Mouse (Mus musculus) MEL (cell line): ENCODE measurements around the gene Cabp4. TPM values are rescaled to one million over a fixed set of nuclear protein-coding genes. Genes with fewer than 3 reads are reported as not detected.

Experiments
- DNase-seq: peaks from one replicate; pipeline ENCODE4 v3.0.0; 2011; ENCODE audit warnings: low read depth, low spot score
- H3K27ac ChIP-seq: 2 replicates; pipeline ENCODE4 v1.5.1; 2012; ENCODE audit warnings: low read depth, mild to moderate bottlenecking, control low read depth, low read length, moderate library complexity; ENCODE audit not compliant: control insufficient read depth
- H3K27me3 ChIP-seq, 2 experiments: fragments of 150-350 bp in 1 of 2; sonication (generic) in 1 of 2; 2 replicates each; pipeline ENCODE4 v1.6.1; 2012; ENCODE audit warnings: low read length in 2 of 2, mild to moderate bottlenecking in 2 of 2, improper control_type of control experiment in 1 of 2, moderate library complexity in 1 of 2; ENCODE audit not compliant: insufficient read depth in 2 of 2, control insufficient read depth in 1 of 2
- H3K36me3 ChIP-seq, 2 experiments: 2 replicates each; pipeline ENCODE4 v1.6.1; 2012 to 2014; ENCODE audit warnings: low read length in 2 of 2, improper control_type of control experiment in 1 of 2, inconsistent platforms in 1 of 2, mild to moderate bottlenecking in 1 of 2; ENCODE audit not compliant: insufficient read depth in 2 of 2, control insufficient read depth in 1 of 2
- H3K4me1 ChIP-seq, 2 experiments: fragments of 150-350 bp in 1 of 2; sonication (generic) in 1 of 2; 2 replicates each; pipeline ENCODE4 v1.6.1; 2012; ENCODE audit warnings: low read length in 2 of 2, improper control_type of control experiment in 1 of 2, mild to moderate bottlenecking in 1 of 2; ENCODE audit not compliant: insufficient read depth in 2 of 2, control insufficient read depth in 1 of 2
- H3K4me3 ChIP-seq, 2 experiments: fragments of 150-350 bp in 1 of 2; sonication (generic) in 1 of 2; 2 replicates each; pipeline ENCODE4 v1.5.1; 2012; ENCODE audit warnings: low read depth in 2 of 2, low read length in 2 of 2, mild to moderate bottlenecking in 2 of 2, moderate library complexity in 2 of 2, control low read depth in 1 of 2, improper control_type of control experiment in 1 of 2; ENCODE audit not compliant: control insufficient read depth in 1 of 2, insufficient read depth in 1 of 2
- H3K79me2 ChIP-seq: 2 replicates; pipeline ENCODE4 v1.6.1; 2012; ENCODE audit warnings: mild to moderate bottlenecking, low read length, moderate library complexity; ENCODE audit not compliant: control insufficient read depth, poor library complexity, insufficient read depth
- H3K9ac ChIP-seq: 2 replicates; pipeline ENCODE4 v1.6.1; 2012; ENCODE audit warnings: low read depth, mild to moderate bottlenecking, control low read depth, low read length, moderate library complexity; ENCODE audit not compliant: control insufficient read depth, poor library complexity, severe bottlenecking
- H3K9me3 ChIP-seq: fragments of 150-350 bp; sonication (generic); replicated peaks from 2 replicates; pipeline ENCODE4 v1.6.1; 2012; ENCODE audit warnings: mild to moderate bottlenecking, low read length, improper control_type of control experiment, moderate library complexity; ENCODE audit not compliant: insufficient read depth
- BHLHE40 ChIP-seq: IDR thresholded peaks from 2 replicates; pipeline ENCODE4 v1.6.1; 2012; ENCODE audit warnings: low read depth, mild to moderate bottlenecking, inconsistent platforms, low read length, improper control_type of control experiment, borderline replicate concordance
- CHD2 ChIP-seq: IDR thresholded peaks from 2 replicates; pipeline ENCODE4 v1.6.1; 2011; ENCODE audit warnings: low read length, improper control_type of control experiment
- E2F4 ChIP-seq: IDR thresholded peaks from 2 replicates; pipeline ENCODE4 v1.6.1; 2011; ENCODE audit warnings: low read depth, low read length, improper control_type of control experiment, borderline replicate concordance
- ELF1 ChIP-seq: IDR thresholded peaks from 2 replicates; pipeline ENCODE4 v1.6.1; 2014; ENCODE audit warnings: low read depth, mild to moderate bottlenecking, inconsistent platforms, low read length, improper control_type of control experiment, moderate library complexity
- EP300 ChIP-seq, 2 experiments: IDR thresholded peaks; 2 replicates each; pipeline ENCODE4 v1.6.1; 2011; ENCODE audit warnings: improper control_type of control experiment in 2 of 2, low read length in 2 of 2, low read depth in 1 of 2, mild to moderate bottlenecking in 1 of 2
- ETS1 ChIP-seq: IDR thresholded peaks from 2 replicates; pipeline ENCODE4 v1.6.1; 2012; ENCODE audit warnings: low read depth, mild to moderate bottlenecking, inconsistent platforms, low read length, improper control_type of control experiment, moderate library complexity
- HCFC1 ChIP-seq: IDR thresholded peaks from 2 replicates; pipeline ENCODE4 v1.6.1; 2012; ENCODE audit warnings: low read depth, mild to moderate bottlenecking, inconsistent platforms, low read length, improper control_type of control experiment, moderate library complexity
- JUND ChIP-seq: IDR thresholded peaks from 2 replicates; pipeline ENCODE4 v1.6.1; 2011; ENCODE audit warnings: low read depth, mild to moderate bottlenecking, improper control_type of control experiment, low read length
- KAT2A ChIP-seq: conservative IDR thresholded peaks from 2 replicates; pipeline ENCODE4 v1.6.1; 2012; ENCODE audit warnings: low read depth, low read length, improper control_type of control experiment, inconsistent platforms
- MAFK ChIP-seq: IDR thresholded peaks from 2 replicates; pipeline ENCODE4 v1.6.1; 2011; ENCODE audit warnings: low read depth, mild to moderate bottlenecking, low read length, improper control_type of control experiment, borderline replicate concordance
- MAX ChIP-seq: IDR thresholded peaks from 2 replicates; pipeline ENCODE4 v1.6.1; 2011; ENCODE audit warnings: low read length, improper control_type of control experiment
- MXI1 ChIP-seq: IDR thresholded peaks from 2 replicates; pipeline ENCODE4 v1.6.1; 2011; ENCODE audit warnings: mild to moderate bottlenecking, low read depth, low read length, improper control_type of control experiment
- MYB ChIP-seq: IDR thresholded peaks from 2 replicates; pipeline ENCODE4 v1.6.1; 2011; ENCODE audit warnings: mild to moderate bottlenecking, low read depth, low read length, improper control_type of control experiment
- NELFE ChIP-seq: IDR thresholded peaks from 2 replicates; pipeline ENCODE4 v1.6.1; 2011; ENCODE audit warnings: low read depth, low read length, improper control_type of control experiment
- POLR2A ChIP-seq, 2 experiments: IDR thresholded peaks; 2 replicates each; pipeline ENCODE4 v1.6.1; 2011 to 2012; ENCODE audit warnings: low read length in 2 of 2, mild to moderate bottlenecking in 2 of 2, control low read depth in 1 of 2, improper control_type of control experiment in 1 of 2, low read depth in 1 of 2, moderate library complexity in 1 of 2; ENCODE audit not compliant: control insufficient read depth in 1 of 2, insufficient read depth in 1 of 2, poor library complexity in 1 of 2
- POLR2AphosphoS2 ChIP-seq: IDR thresholded peaks from 2 replicates; pipeline ENCODE4 v1.6.1; 2011; ENCODE audit warnings: low read length, improper control_type of control experiment
- POLR2AphosphoS5 ChIP-seq: IDR thresholded peaks from 2 replicates; pipeline ENCODE4 v1.6.1; 2012; ENCODE audit warnings: low read depth, borderline replicate concordance, mild to moderate bottlenecking, inconsistent platforms, low read length, moderate library complexity, mixed read lengths
- RAD21 ChIP-seq: IDR thresholded peaks from 2 replicates; pipeline ENCODE4 v1.6.1; 2011; ENCODE audit warnings: mild to moderate bottlenecking, low read depth, low read length, improper control_type of control experiment
- SIN3A ChIP-seq: IDR thresholded peaks from 2 replicates; pipeline ENCODE4 v1.6.1; 2012; ENCODE audit warnings: low read length, improper control_type of control experiment, inconsistent platforms
- TBP ChIP-seq: IDR thresholded peaks from 2 replicates; pipeline ENCODE4 v1.8.0; 2011; ENCODE audit warnings: low read depth, low read length, improper control_type of control experiment
- TCF12 ChIP-seq: IDR thresholded peaks from 2 replicates; pipeline ENCODE4 v1.6.1; 2014; ENCODE audit warnings: low read depth, mild to moderate bottlenecking, inconsistent platforms, low read length, improper control_type of control experiment, moderate library complexity
- UBTF ChIP-seq: IDR thresholded peaks from 2 replicates; pipeline ENCODE4 v1.6.1; 2012; ENCODE audit warnings: low read depth, mild to moderate bottlenecking, inconsistent platforms, low read length, improper control_type of control experiment, moderate library complexity, borderline replicate concordance; ENCODE audit not compliant: insufficient read depth
- ZC3H11A ChIP-seq: IDR thresholded peaks from 2 replicates; pipeline ENCODE4 v1.6.1; 2012; ENCODE audit warnings: low read depth, mild to moderate bottlenecking, inconsistent platforms, low read length, improper control_type of control experiment
- ZKSCAN1 ChIP-seq: IDR thresholded peaks from 2 replicates; pipeline ENCODE4 v1.6.1; 2012; ENCODE audit warnings: low read depth, mild to moderate bottlenecking, inconsistent platforms, low read length, improper control_type of control experiment, moderate library complexity
- ZNF384 ChIP-seq: IDR thresholded peaks from 2 replicates; pipeline ENCODE4 v1.6.1; 2012; ENCODE audit warnings: low read depth, mild to moderate bottlenecking, inconsistent platforms, low read length, improper control_type of control experiment
- polyA plus RNA-seq, 2 experiments: library from polyadenylated mRNA; stranded (reverse) in 1 of 2; unstranded in 1 of 2; fragments of >175 nt in 1 of 2; fragments of >200 nt in 1 of 2; gene quantifications; 2 replicates each; pipeline versions ENCODE4 v1.2.1 to v1.2.4; 2012; ENCODE audit warnings: low replicate concordance in 2 of 2, low read depth in 1 of 2; ENCODE audit not compliant: insufficient read length in 2 of 2, insufficient read depth in 1 of 2, missing spikeins in 1 of 2
- total RNA-seq: library from RNA; depleted of rRNA; stranded (reverse); fragments of 300-350 nt; gene quantifications from 2 replicates; pipeline ENCODE4 v1.2.3, GENCODE M21; 2012

Gene Cabp4
- total and polyA plus RNA-seq, 3 experiments: 0.08 to 0.24 TPM; not detected in 1

GRCm38 (mm10) chr19:4094348-4094747 lies 49.5 kb downstream of the Cabp4 start:
- Histone ChIP-seq H3K9me3 (no peaks in the 10 kb centered on the region), H3K4me3 (no peak overlapping the region), H3K4me1 (peaks cover 0 to 18% of the 10 kb centered on the region in 2 experiments; a peak in 3 of 4 replicates), H3K9ac (no peak overlapping the region), H3K36me3 (peaks cover 0 to 19% of the 10 kb centered on the region in 2 experiments; a peak in 2 of 4 replicates), H3K79me2 (peaks cover 2% of the 10 kb centered on the region; the same call in 1 of the 2 replicates), H3K27ac (no peak overlapping the region), H3K27me3 (no peaks in the 10 kb centered on the region)
- DNase-seq: no peak
- no peak for TF ChIP-seq RAD21
- no peak for TF ChIP-seq POLR2AphosphoS5
- TF ChIP-seq TCF12: no peak
- no peak for TF ChIP-seq UBTF

GRCm38 (mm10) chr19:4093772-4094171 lies 50.1 kb downstream of the Cabp4 start:
- no peaks in the 10 kb centered on the region for H3K27me3 ChIP-seq
- peaks cover 0 to 19% of the 10 kb centered on the region in 2 experiments; a peak in 2 of 4 replicates for H3K36me3 ChIP-seq
- H3K4me1 ChIP-seq: peaks cover 0 to 15% of the 10 kb centered on the region in 2 experiments; a peak in 3 of 4 replicates
- TF ChIP-seq ZC3H11A (no peak), HCFC1 (no peak)
- H3K9me3 ChIP-seq: no peaks in the 10 kb centered on the region
- H3K4me3 ChIP-seq: no peak overlapping the region
- H3K27ac ChIP-seq: no peak overlapping the region
- H3K79me2 ChIP-seq: peaks cover 2% of the 10 kb centered on the region; the same call in 1 of the 2 replicates
- H3K9ac ChIP-seq: no peak overlapping the region
- no peak for DNase-seq

GRCm38 (mm10) chr19:4092750-4093149 lies 51.1 kb downstream of the Cabp4 start:
- peaks cover 0 to 17% of the 10 kb centered on the region in 2 experiments; a peak in 2 of 4 replicates for H3K36me3 ChIP-seq
- no peak overlapping the region for H3K4me3 ChIP-seq
- no peaks in the 10 kb centered on the region for H3K9me3 ChIP-seq
- H3K79me2 ChIP-seq: peaks cover 2% of the 10 kb centered on the region; the same call in 1 of the 2 replicates
- H3K27ac ChIP-seq: no peak overlapping the region
- DNase-seq: peak; percentile 44
- no peaks in the 10 kb centered on the region for H3K27me3 ChIP-seq
- no peak overlapping the region for H3K9ac ChIP-seq
- peaks cover 0 to 9% of the 10 kb centered on the region in 2 experiments; a peak in 3 of 4 replicates for H3K4me1 ChIP-seq
- no peak for TF ChIP-seq JUND
- no peak for TF ChIP-seq MAX
- no peak for TF ChIP-seq E2F4
- TF ChIP-seq RAD21: no peak
- no peak for TF ChIP-seq ELF1
- peak; percentile 41; the same call in 1 of the 2 replicates for TF ChIP-seq SIN3A
- 0 out of 2 replicates have a peak, but pooled peaks have one; percentile 12 for TF ChIP-seq TBP
- peak; percentile 52 to 82; a peak in 3 of 4 replicates for TF ChIP-seq EP300 (IDR thresholded peaks at IDR 0.05; ENCODE audit: low read depth in 1 of 2, low read length in 2 of 2)
- no peak for TF ChIP-seq CHD2
- TF ChIP-seq ETS1: peak; percentile 54
- TF ChIP-seq POLR2A (IDR thresholded peaks at IDR 0.05; ENCODE audit: control insufficient read depth in 1 of 2, insufficient read depth in 1 of 2, low read depth in 1 of 2, low read length in 2 of 2, poor library complexity in 1 of 2): no peak
- no peak for TF ChIP-seq ZNF384
- TF ChIP-seq ZKSCAN1: no peak
- TF ChIP-seq HCFC1: no peak
- no peak for TF ChIP-seq KAT2A
- TF ChIP-seq NELFE: no peak
- TF ChIP-seq MYB: peak; percentile 83
- no peak for TF ChIP-seq MXI1
- TF ChIP-seq ZC3H11A: no peak
- TF ChIP-seq BHLHE40: no peak
- peak; percentile 77 for TF ChIP-seq TCF12
- no peak for TF ChIP-seq POLR2AphosphoS2
- TF ChIP-seq UBTF: no peak
- no peak for TF ChIP-seq MAFK
